Mouse (Mus musculus): ENCODE results near the gene Rab31. TPM values are rescaled to one million over a fixed set of nuclear protein-coding genes. Genes with fewer than 3 reads are reported as not detected.

Gene Rab31
- polyA plus RNA-seq (2015; fragmentation: Nextera tagmentation; extraction: Ambion mirVana): 32.0 and 35.4 TPM in 2 replicates

DNA sequence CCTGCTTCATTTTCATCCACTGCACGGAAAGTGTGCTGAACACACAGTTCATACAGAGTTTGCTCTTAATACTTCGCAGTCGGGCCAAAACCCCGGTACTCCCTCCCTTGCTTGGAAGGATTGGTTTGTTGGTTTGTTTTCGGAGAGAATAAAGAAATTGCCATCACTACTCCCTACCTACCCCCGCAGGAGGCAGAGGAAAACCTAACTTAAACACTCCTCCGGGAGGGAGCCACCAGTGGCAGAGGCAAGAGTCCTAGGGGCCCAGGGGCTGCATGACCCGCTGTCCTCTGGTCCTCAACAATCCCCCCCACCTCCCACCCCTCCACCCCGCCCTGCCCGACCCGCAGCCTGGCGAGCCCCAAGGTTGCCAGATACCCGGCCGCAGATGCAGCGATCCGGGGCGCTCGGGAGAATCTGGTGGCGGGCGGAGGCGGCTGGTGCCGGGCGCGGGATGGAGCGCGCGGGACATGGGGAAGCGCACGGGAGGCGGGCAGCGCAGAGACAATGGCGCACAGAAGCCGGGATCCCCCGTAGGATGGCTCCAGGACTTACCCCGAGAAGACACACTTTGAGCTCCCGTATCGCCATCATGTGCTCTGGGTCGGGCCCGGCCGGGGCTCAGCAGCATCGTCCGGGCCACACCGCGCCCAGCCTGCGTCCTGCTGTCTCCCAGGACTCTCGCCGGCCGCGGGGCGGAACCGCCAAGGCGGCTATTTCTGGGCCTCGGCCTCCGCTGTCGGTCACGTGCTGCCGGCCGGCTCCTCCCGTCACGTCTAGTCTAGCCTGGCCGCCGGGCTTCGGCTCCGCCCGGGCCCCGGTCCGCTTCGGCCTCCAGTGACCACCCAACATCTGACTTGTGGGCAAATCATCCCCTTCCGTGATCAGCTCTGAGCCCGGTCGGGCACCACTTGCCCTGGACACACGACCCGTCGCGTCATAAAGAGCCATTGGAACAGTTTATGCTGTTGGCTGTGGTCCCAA is at the start of gene Rab31:
Rab31 (minus strand) TSS at position 802 of the 984 bp plus-strand sequence.

DNA sequence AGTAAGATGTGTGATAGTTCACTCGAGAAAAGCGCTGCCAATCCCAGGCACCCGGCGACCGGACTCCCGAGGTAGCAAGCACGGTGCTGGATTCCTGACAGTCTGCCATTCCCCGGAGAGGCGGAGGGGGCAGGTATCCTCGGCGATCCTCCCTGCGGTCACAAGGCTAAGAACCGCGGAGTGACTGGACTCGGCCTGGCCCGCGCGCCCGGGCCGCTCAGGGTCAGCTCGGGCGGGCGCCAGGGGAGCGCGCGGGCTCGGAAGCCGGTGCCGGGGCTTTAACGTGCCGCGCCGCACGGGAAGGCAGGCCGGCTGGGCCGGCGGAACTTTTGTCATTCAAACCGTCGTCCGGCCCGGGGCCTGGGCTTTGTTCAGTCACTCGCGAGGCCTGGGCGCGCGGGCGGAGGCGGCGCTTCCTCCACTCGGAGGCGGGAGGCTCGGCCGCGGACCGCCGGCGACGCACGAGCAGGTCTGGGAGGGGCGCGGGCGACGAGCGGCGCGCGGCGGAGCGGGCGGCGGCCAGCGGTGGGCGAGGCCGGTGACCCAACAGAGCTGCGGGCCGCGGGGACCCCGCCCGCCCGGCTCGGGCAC is 10.1 kb upstream of the Rab31 start, which contains the start of gene Ppp4r1:
Ppp4r1 (plus strand) TSS at position 23 of the 591 bp plus-strand sequence.

DNA sequence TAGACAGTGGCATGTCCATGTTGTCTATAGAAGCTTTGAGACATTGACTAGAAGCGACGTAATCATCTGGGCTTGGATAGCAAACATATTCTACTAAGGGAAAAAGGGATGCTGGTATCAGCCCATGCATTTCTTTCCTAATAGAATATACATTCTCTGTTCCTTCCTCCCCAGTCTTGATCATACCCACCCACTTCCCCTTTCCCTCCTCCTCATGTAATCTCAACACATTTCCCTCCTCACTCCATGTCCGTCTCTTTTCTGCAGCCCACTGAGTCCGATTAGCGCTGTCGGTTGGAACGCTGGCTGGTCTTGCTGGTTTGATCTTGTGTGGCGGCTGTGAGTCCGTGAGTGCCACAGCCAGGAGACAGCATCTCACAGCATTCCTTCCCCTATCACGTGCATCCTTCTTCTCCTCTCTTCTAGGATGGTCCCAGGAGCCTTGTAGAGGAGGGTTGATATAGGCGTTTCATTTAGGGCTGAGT is 130.8 kb downstream of the Rab31 start, which contains the start of gene Txndc2:
Txndc2 (minus strand) TSS at position 435 of the 485 bp plus-strand sequence.

DNA sequence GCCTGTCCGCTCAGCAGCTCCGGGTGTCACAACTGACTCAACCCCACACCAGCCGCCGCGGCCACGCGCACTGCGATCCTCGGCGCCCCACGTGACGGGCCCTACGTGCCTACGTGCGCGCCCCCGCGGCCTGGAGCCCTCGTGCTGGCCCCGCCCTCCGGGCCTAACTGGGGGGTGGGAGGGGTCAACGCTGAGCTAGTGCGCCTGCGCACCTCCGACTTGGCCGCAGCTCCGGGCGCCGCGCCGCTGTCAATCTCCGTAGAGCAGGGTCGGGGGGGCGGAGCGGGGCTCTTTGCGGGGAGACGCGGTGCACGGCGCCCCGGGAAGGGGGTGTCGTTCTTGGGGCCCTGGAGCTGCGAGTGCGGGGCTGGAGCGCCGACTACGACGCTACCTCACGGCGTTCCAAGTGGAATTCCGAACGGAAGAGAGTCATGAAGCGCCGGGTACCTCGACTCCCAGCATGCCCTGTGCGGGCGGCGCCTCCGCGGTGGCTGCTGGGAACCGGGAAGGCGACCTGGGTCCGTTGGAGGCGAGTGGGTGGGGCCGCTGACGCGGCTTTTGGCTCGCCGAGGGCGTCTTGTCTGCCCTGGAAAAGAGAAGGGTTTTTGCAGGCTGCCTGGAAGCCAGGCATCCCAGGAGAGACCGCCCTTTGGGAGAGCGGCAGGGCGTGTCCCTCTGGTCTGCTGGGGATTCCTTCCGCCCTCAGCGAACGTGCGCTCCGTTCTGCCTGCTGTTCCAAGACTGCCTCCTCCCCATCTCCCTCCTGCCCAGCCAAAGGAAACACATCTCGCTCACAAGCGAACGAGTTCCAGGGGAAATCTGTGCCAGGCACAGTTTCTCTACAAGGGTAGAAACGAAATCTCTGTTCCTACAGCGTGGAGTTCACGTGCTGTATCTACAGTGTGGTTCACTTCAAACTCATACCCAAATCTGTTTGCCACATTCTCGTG is 158.8 kb downstream of the Rab31 start, which contains the start of gene Vapa:
Vapa (minus strand) TSS at position 93 of the 950 bp plus-strand sequence.

Other genes with a start within 250 kb of the Rab31 start
- not detected in 2 replicates for gene Tmem232, start 232.0 kb downstream of the Rab31 start, polyA plus RNA-seq (2015; fragmentation: Nextera tagmentation; extraction: Ambion mirVana)
- 161 and 242 TPM in 2 replicates for gene Vapa, start 159.2 kb downstream of the Rab31 start, polyA plus RNA-seq (2015; fragmentation: Nextera tagmentation; extraction: Ambion mirVana)
- 0.99 and 3.1 TPM in 2 replicates for gene Txndc2, start 130.6 kb downstream of the Rab31 start, polyA plus RNA-seq (2015; fragmentation: Nextera tagmentation; extraction: Ambion mirVana)
- gene Ppp4r1, start 9.8 kb upstream of the Rab31 start, polyA plus RNA-seq (2015; fragmentation: Nextera tagmentation; extraction: Ambion mirVana): 14.4 and 23.3 TPM in 2 replicates
- 56.9 and 58.5 TPM in 2 replicates for gene Ralbp1, start 113.0 kb upstream of the Rab31 start, polyA plus RNA-seq (2015; fragmentation: Nextera tagmentation; extraction: Ambion mirVana)
- gene Twsg1, start 178.5 kb upstream of the Rab31 start, polyA plus RNA-seq (2015; fragmentation: Nextera tagmentation; extraction: Ambion mirVana): 103 and 104 TPM in 2 replicates